Mouse (Mus musculus): Measurements from ENCODE around the gene Sft2d1. TPM values are rescaled to one million over a fixed set of nuclear protein-coding genes. Genes with fewer than 3 reads are reported as not detected.
"Not testable (repeated sequence)": the region's sequence is repeated elsewhere in the genome, so short reads cannot be mapped to it uniquely, and the experiment has no call there.

The Sft2d1 gene
- total RNA-seq (2014; fragmentation: Nextera tagmentation) (23.0 and 23.7 TPM in 2 replicates), total RNA-seq (2017) (29.1 and 33.8 TPM in 2 replicates), polyA plus RNA-seq (2012) (62.6 and 64.1 TPM in 2 replicates)

DNA sequence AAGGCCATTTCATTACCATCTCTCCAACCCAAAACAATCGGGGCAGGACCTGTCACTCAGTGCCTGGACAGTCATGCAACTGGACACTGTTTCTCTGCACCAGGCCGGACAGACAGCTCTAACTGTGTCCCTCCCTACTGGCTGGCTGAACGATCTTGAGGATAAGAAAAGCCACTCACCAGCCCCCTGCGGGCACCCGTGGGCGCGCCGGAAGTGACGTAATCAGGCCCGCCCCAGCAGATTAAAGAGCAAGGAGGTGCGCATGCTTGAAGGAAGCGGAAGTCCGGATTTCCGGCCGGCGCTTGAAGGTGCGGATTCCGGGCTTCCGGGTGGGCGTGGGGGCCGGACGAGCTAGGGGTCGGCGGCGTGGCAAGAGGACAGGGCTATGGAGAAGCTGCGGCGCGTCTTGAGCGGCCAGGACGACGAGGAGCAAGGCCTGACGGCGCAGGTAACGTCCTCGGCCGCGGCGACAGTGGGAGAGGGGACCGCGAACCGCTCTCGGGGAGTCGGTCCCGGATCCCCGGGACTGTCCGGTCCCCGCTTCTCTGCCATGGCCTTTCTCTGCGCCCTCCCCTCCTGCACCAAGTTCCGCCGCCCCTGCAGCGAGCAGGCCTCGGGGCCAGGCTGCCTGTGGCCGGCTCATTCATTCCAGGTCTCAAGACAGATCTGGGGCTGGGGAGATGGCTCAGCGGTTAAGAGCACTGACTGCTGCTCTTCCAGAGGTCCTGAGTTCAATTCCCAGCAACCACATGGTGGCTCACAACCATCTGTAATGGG is at the start of gene Sft2d1:
Gene Sft2d1 (plus strand): TSS at position 265 of the 777 bp plus-strand sequence.
- no peak for TF ChIP-seq GATA1 (IDR thresholded peaks at IDR 0.05; ENCODE audit: borderline replicate concordance, low read length)
- TF ChIP-seq CTCF (IDR thresholded peaks at IDR 0.05; ENCODE audit: low read depth, low read length): no peak
- TF ChIP-seq POLR2AphosphoS5 (IDR thresholded peaks at IDR 0.05; ENCODE audit: insufficient replicate concordance, low read depth, low read length): no peak
- TF ChIP-seq GATA2 (IDR thresholded peaks at IDR 0.05; ENCODE audit: borderline replicate concordance, low read depth, low read length): no peak
- no peak for TF ChIP-seq TAL1 (conservative IDR thresholded peaks at IDR 0.05; ENCODE audit: low read depth, low read length)
- Histone ChIP-seq H3K27me3 (ENCODE audit: insufficient read depth, low read length) (0 out of 2 replicates have a peak, but pooled peaks cover 2% of the 10 kb centered on the region), H3K4me1 (ENCODE audit: insufficient read depth, low read depth, low read length) (peaks cover 30% of the 10 kb centered on the region), H3K36me3 (replicated peaks) (peaks cover 34% of the 10 kb centered on the region), H3K4me3 (ENCODE audit: low read depth, low read length) (peak within 1 kb of the TSS; percentile 89), H3K9me3 (replicated peaks) (no peaks in the 10 kb centered on the region)
- ATAC-seq (ENCODE audit: extremely low read depth, insufficient number of reproducible peaks, low FRiP score, poor library complexity, severe bottlenecking): peak; percentile 95
- peak; percentile 88 for DNase-seq (ENCODE audit: low spot score)

DNA sequence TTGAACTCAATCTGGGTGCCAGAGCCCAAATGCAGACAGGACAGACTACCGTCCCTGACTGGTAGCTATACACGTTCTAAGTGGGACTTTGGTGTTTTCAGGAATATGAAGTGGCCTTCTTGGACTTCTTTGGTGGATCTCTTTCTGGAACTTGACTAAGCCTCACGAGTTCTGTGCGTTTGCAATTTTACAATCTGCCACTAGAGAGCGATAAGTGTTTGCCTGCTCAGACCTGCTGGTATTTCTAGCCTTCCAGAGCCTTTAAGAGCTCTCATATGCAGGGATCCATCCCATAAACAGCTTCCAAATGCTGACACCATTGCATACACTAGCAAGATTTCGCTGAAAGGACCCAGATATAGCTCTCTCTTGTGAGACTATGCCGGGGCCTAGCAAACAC is 46.3 kb upstream of the Sft2d1 start:
- not testable (repeated sequence) for H3K4me1 ChIP-seq (ENCODE audit: insufficient read depth, low read depth, low read length); H3K4me3 ChIP-seq (ENCODE audit: low read depth, low read length); H3K9me3 ChIP-seq (replicated peaks); H3K36me3 ChIP-seq (replicated peaks); ATAC-seq (ENCODE audit: extremely low read depth, insufficient number of reproducible peaks, low FRiP score, poor library complexity, severe bottlenecking)
- peaks cover 26% of the 10 kb centered on the region for H3K27me3 ChIP-seq (ENCODE audit: insufficient read depth, low read length)
- peak; percentile 23 for DNase-seq (ENCODE audit: low spot score)
- TF ChIP-seq CTCF (IDR thresholded peaks at IDR 0.05; ENCODE audit: low read depth, low read length): peak; percentile 48; the same call in 1 of the 2 replicates

DNA sequence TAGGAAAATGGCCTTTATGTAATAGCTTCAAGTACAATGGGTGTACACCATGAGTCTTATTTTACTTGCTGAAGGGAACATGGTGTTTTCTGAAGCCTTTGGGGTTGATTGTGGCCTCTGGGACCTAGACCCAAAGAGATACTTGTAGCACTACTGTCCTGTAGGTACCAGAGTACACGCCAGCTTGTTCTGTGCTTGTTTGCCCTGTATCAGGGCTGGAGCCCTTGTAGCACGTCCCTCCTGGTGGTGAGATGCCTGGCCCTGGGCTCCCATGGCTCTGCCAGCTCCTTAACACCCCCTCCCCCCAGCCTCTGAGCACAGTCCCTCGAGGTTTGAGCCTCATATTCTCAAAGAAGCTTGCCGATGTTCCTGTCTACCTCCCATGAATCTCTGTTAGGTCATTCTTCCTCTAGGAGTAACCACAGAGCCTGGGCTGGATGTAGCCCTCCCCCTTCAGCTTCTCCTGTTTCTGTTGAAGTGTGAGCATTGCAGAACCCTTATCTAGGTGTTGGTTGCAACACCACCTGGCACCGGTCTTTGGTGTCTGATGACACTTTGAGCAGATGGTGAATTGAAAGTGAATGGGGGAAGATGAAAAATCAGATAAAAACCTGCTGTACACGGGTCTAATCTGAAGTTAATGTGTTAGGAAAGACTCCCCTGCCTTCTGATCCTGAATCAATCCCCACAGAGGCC is 38.7 kb upstream of the Sft2d1 start:
- no peaks in the 10 kb centered on the region for H3K36me3 ChIP-seq (replicated peaks)
- H3K27me3 ChIP-seq (ENCODE audit: insufficient read depth, low read length): peaks cover 56% of the 10 kb centered on the region
- no peak for ATAC-seq (ENCODE audit: extremely low read depth, insufficient number of reproducible peaks, low FRiP score, poor library complexity, severe bottlenecking)
- 0 out of 2 replicates have a peak, but pooled peaks cover 5% of the 10 kb centered on the region for H3K4me1 ChIP-seq (ENCODE audit: insufficient read depth, low read depth, low read length)
- H3K4me3 ChIP-seq (ENCODE audit: low read depth, low read length): no peak overlapping the region
- DNase-seq (ENCODE audit: low spot score): no peak
- TF ChIP-seq POLR2AphosphoS5 (IDR thresholded peaks at IDR 0.05; ENCODE audit: insufficient replicate concordance, low read depth, low read length) (no peak), GATA1 (IDR thresholded peaks at IDR 0.05; ENCODE audit: borderline replicate concordance, low read length) (no peak), CTCF (IDR thresholded peaks at IDR 0.05; ENCODE audit: low read depth, low read length) (no peak), TAL1 (conservative IDR thresholded peaks at IDR 0.05; ENCODE audit: low read depth, low read length) (no peak), GATA2 (IDR thresholded peaks at IDR 0.05; ENCODE audit: borderline replicate concordance, low read depth, low read length) (no peak)
- no peaks in the 10 kb centered on the region for H3K9me3 ChIP-seq (replicated peaks)

DNA sequence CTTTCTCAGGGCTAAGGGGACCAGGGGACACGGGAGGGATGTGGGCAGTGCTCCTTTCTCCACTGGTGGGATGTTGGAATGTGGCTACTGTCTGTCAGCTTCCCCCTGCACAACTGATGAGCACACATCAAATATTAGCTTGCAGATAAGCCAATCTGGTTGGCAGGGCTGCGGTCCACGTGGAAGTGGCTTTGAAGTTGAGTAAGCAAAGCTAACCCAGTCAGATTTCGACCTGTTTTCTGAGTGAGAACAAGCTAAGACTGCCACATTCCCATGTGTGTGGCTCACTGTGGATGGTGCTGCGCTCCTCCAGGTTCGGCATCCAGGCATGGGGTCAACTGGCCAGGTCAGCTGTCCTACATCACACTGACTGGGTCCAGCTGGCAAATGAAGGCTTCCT is 38.0 kb upstream of the Sft2d1 start:
- Histone ChIP-seq H3K4me3 (ENCODE audit: low read depth, low read length) (no peak overlapping the region), H3K27me3 (ENCODE audit: insufficient read depth, low read length) (peaks cover 50% of the 10 kb centered on the region), H3K9me3 (replicated peaks) (no peaks in the 10 kb centered on the region), H3K4me1 (ENCODE audit: insufficient read depth, low read depth, low read length) (0 out of 2 replicates have a peak, but pooled peaks cover 5% of the 10 kb centered on the region), H3K36me3 (replicated peaks) (no peaks in the 10 kb centered on the region)
- DNase-seq (ENCODE audit: low spot score) (no peak), ATAC-seq (ENCODE audit: extremely low read depth, insufficient number of reproducible peaks, low FRiP score, poor library complexity, severe bottlenecking) (no peak)
- TF ChIP-seq TAL1 (conservative IDR thresholded peaks at IDR 0.05; ENCODE audit: low read depth, low read length) (no peak), CTCF (IDR thresholded peaks at IDR 0.05; ENCODE audit: low read depth, low read length) (no peak), GATA1 (IDR thresholded peaks at IDR 0.05; ENCODE audit: borderline replicate concordance, low read length) (no peak), POLR2AphosphoS5 (IDR thresholded peaks at IDR 0.05; ENCODE audit: insufficient replicate concordance, low read depth, low read length) (no peak), GATA2 (IDR thresholded peaks at IDR 0.05; ENCODE audit: borderline replicate concordance, low read depth, low read length) (no peak)

GRCm38 (mm10) chr17:8276071-8276470 is 34.8 kb upstream of the Sft2d1 start:
- Histone ChIP-seq H3K36me3 (replicated peaks) (no peaks in the 10 kb centered on the region), H3K4me1 (ENCODE audit: insufficient read depth, low read depth, low read length) (0 out of 2 replicates have a peak, but pooled peaks cover 5% of the 10 kb centered on the region), H3K9me3 (replicated peaks) (no peaks in the 10 kb centered on the region), H3K4me3 (ENCODE audit: low read depth, low read length) (no peak overlapping the region), H3K27me3 (ENCODE audit: insufficient read depth, low read length) (peaks cover 42% of the 10 kb centered on the region)
- no peak for ATAC-seq (ENCODE audit: extremely low read depth, insufficient number of reproducible peaks, low FRiP score, poor library complexity, severe bottlenecking)
- TF ChIP-seq POLR2AphosphoS5 (IDR thresholded peaks at IDR 0.05; ENCODE audit: insufficient replicate concordance, low read depth, low read length) (no peak), TAL1 (conservative IDR thresholded peaks at IDR 0.05; ENCODE audit: low read depth, low read length) (no peak), GATA1 (IDR thresholded peaks at IDR 0.05; ENCODE audit: borderline replicate concordance, low read length) (no peak), GATA2 (IDR thresholded peaks at IDR 0.05; ENCODE audit: borderline replicate concordance, low read depth, low read length) (no peak), CTCF (IDR thresholded peaks at IDR 0.05; ENCODE audit: low read depth, low read length) (no peak)
- DNase-seq (ENCODE audit: low spot score): no peak

- Histone ChIP-seq H3K27me3 (ENCODE audit: insufficient read depth, low read length) (peaks cover 38% of the 10 kb centered on the region), H3K9me3 (replicated peaks) (no peaks in the 10 kb centered on the region), H3K4me3 (ENCODE audit: low read depth, low read length) (no peak overlapping the region), H3K36me3 (replicated peaks) (no peaks in the 10 kb centered on the region), H3K4me1 (ENCODE audit: insufficient read depth, low read depth, low read length) (0 out of 2 replicates have a peak, but pooled peaks cover 3% of the 10 kb centered on the region)
- no peak for ATAC-seq (ENCODE audit: extremely low read depth, insufficient number of reproducible peaks, low FRiP score, poor library complexity, severe bottlenecking)
- no peak for DNase-seq (ENCODE audit: low spot score)
- TF ChIP-seq GATA2 (IDR thresholded peaks at IDR 0.05; ENCODE audit: borderline replicate concordance, low read depth, low read length): no peak
- TF ChIP-seq POLR2AphosphoS5 (IDR thresholded peaks at IDR 0.05; ENCODE audit: insufficient replicate concordance, low read depth, low read length): no peak
- TF ChIP-seq CTCF (IDR thresholded peaks at IDR 0.05; ENCODE audit: low read depth, low read length): no peak
- no peak for TF ChIP-seq GATA1 (IDR thresholded peaks at IDR 0.05; ENCODE audit: borderline replicate concordance, low read length)
- no peak for TF ChIP-seq TAL1 (conservative IDR thresholded peaks at IDR 0.05; ENCODE audit: low read depth, low read length)
Measured at GRCm38 (mm10) chr17:8276680-8277079, 34.2 kb upstream of the Sft2d1 start.
